Mouse (Mus musculus) spleen, adult 2 months (tissue): ENCODE data around the gene Tubgcp3. TPM values are rescaled to one million over a fixed set of nuclear protein-coding genes. Genes with fewer than 3 reads are reported as not detected.
"Not testable (repeated sequence)": the region's sequence is repeated elsewhere in the genome, so short reads cannot be mapped to it uniquely, and the experiment has no call there.

Experiments used
- DNase-seq, 2 experiments: peaks; one replicate each; pipeline versions ENCODE4 v3.0.0 to v3.0.0-alpha.2; 2012 to 2021; ENCODE audit warnings: low spot score in 2 of 2, low read depth in 1 of 2
- H3K27ac ChIP-seq: fragments of 200-500 bp; 2 replicates; pipeline ENCODE4 v1.5.1; 2012; ENCODE audit warnings: low read length, inconsistent platforms; ENCODE audit not compliant: insufficient read depth
- H3K27me3 ChIP-seq: fragments of 200-500 bp; 2 replicates; pipeline ENCODE4 v1.6.1; 2012; ENCODE audit warnings: mild to moderate bottlenecking, moderate library complexity, low read length, inconsistent platforms; ENCODE audit not compliant: control insufficient read depth, insufficient read depth
- H3K36me3 ChIP-seq: fragments of 200-500 bp; 2 replicates; pipeline ENCODE4 v1.6.1; 2012; ENCODE audit warnings: mild to moderate bottlenecking, low read length, inconsistent platforms; ENCODE audit not compliant: control insufficient read depth, insufficient read depth
- H3K4me1 ChIP-seq: fragments of 200-500 bp; 2 replicates; pipeline ENCODE4 v1.6.1; 2011; ENCODE audit warnings: inconsistent platforms; ENCODE audit not compliant: control insufficient read depth, insufficient read depth, insufficient read length
- H3K4me3 ChIP-seq: fragments of 200-500 bp; 2 replicates; pipeline ENCODE4 v1.5.1; 2011; ENCODE audit warnings: mild to moderate bottlenecking, inconsistent platforms; ENCODE audit not compliant: insufficient read depth, insufficient read length; ENCODE audit errors: extremely low read depth
- CTCF ChIP-seq: fragments of 200-500 bp; IDR thresholded peaks from 2 replicates; pipeline ENCODE4 v1.5.1; 2011; ENCODE audit warnings: mild to moderate bottlenecking, inconsistent platforms; ENCODE audit not compliant: insufficient read depth, insufficient read length, insufficient replicate concordance; ENCODE audit errors: extremely low read depth
- POLR2A ChIP-seq: fragments of 200-500 bp; IDR thresholded peaks from 2 replicates; pipeline ENCODE4 v1.6.1; 2011; ENCODE audit warnings: low read depth, low read length, inconsistent platforms
- WGBS: fragments of 180-500 bp; shearing (Covaris S2); methylation state at CpG from one replicate; pipeline ENCODE4 v1.1.7; 2018; 5-methylcytosine and 5-hydroxymethylcytosine counted together
- polyA plus RNA-seq: library from polyadenylated mRNA; depleted of rRNA; stranded (reverse); fragments of >200 nt; gene quantifications from 2 replicates; pipeline ENCODE4 v1.2.3, GENCODE M21; 2012

The Tubgcp3 gene
- polyA plus RNA-seq, 1 experiment: 38.4 TPM

- 96% methylated on average over 18 of the region's 18 CpGs for WGBS
- Histone ChIP-seq H3K4me1 (no peaks in the 10 kb centered on the region), H3K27me3 (no peaks in the 10 kb centered on the region), H3K27ac (no peak overlapping the region), H3K36me3 (peaks cover 34% of the 10 kb centered on the region), H3K4me3 (no peak overlapping the region)
- no peak for TF ChIP-seq POLR2A
- TF ChIP-seq CTCF: no peak
- no peak for DNase-seq
These were observed 50.4 kb downstream of the Tubgcp3 start for GRCm38 (mm10) chr8:12621550-12622222.

DNA sequence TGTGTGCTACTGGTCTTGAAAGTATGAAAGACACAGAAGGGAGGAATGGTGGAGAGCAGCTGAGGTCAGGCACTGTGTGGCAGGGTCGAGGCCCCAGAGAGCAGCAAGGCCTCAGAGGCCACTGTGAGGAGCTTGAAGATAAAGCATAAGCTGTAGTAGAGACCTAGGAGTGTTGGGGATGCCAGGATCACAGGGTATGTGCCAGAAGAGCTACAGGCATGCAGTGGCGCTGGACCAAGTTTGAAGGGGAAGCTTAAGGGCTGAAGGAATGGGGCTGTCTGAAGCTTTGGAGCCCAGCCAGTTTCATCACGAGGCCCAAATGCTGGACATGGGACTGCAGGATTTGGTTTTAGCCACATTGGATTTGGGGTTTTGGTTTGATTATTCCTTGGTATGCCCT is 54.7 kb downstream of the Tubgcp3 start:
- not testable (repeated sequence) for H3K27ac ChIP-seq, H3K4me3 ChIP-seq, H3K4me1 ChIP-seq, DNase-seq, H3K27me3 ChIP-seq
- 95% methylated on average over 3 of the region's 3 CpGs for WGBS
- H3K36me3 ChIP-seq: peaks cover 29% of the 10 kb centered on the region

- WGBS: 90% methylated on average over 7 of the region's 7 CpGs
- Histone ChIP-seq H3K27ac (no peak overlapping the region), H3K36me3 (peaks cover 14% of the 10 kb centered on the region), H3K27me3 (no peaks in the 10 kb centered on the region), H3K4me3 (no peak overlapping the region), H3K4me1 (no peaks in the 10 kb centered on the region)
- DNase-seq: no peak
- TF ChIP-seq POLR2A: no peak
- TF ChIP-seq CTCF: no peak
These were observed 58.8 kb downstream of the Tubgcp3 start for GRCm38 (mm10) chr8:12613201-12613600.

DNA sequence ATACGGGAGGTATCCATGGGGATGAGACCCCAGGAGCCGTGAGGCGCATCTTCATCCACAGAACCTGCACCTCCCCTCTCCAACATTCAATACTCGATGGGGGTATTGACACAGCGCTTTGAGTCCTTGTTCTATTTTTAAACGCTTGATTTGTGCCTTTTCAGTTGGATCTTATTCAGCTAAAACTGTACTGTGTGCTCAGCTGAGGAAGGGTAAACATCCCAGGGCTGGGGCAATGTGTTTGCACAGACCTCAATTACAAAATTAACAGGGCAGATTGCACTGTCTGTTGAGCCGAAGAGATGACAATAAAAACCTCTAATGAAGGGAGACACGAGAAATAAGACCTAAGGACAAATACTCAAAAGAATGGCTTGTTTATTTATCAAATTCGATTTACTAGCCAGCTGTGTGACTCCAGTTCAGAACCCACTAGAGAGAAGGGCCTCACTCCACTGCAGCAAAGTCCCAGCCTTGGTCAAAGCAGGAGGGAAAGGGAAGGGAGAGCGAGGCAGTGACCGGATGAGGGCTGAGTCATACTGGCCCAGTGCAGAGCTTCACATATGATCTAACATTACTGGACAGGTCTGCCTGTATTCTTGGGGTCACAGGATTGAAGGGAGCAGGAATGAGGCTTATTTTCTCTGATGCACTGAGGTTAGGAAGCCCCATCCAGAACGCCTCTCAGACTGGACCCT is 62.1 kb downstream of the Tubgcp3 start:
- H3K4me1 ChIP-seq: no peaks in the 10 kb centered on the region
- 77% methylated on average over 12 of the region's 12 CpGs for WGBS
- TF ChIP-seq CTCF: no peak
- H3K27ac ChIP-seq: no peak overlapping the region
- H3K4me3 ChIP-seq: no peak overlapping the region
- DNase-seq: no peak
- H3K36me3 ChIP-seq: peaks cover 3% of the 10 kb centered on the region
- H3K27me3 ChIP-seq: no peaks in the 10 kb centered on the region

GRCm38 (mm10) chr8:12608810-12609209 is 63.2 kb downstream of the Tubgcp3 start:
- 76% methylated on average over 10 of the region's 10 CpGs for WGBS

GRCm38 (mm10) chr8:12607223-12607622 is 64.8 kb downstream of the Tubgcp3 start:
- Histone ChIP-seq H3K27me3 (no peaks in the 10 kb centered on the region), H3K27ac (no peak overlapping the region), H3K36me3 (no peaks in the 10 kb centered on the region), H3K4me3 (no peak overlapping the region), H3K4me1 (no peaks in the 10 kb centered on the region)
- peak; percentile 41 to 59 for DNase-seq
- 28% methylated on average over 6 of the region's 6 CpGs for WGBS
- no peak for TF ChIP-seq POLR2A
- TF ChIP-seq CTCF: peak; percentile 81

More at GRCm38 (mm10) chr8:12608810-12609209, 63.2 kb downstream of the Tubgcp3 start:
- Histone ChIP-seq H3K4me1 (no peaks in the 10 kb centered on the region), H3K4me3 (no peak overlapping the region), H3K36me3 (no peaks in the 10 kb centered on the region), H3K27ac (no peak overlapping the region), H3K27me3 (no peaks in the 10 kb centered on the region)
- TF ChIP-seq POLR2A: no peak
- TF ChIP-seq CTCF: no peak
- no peak for DNase-seq

DNA sequence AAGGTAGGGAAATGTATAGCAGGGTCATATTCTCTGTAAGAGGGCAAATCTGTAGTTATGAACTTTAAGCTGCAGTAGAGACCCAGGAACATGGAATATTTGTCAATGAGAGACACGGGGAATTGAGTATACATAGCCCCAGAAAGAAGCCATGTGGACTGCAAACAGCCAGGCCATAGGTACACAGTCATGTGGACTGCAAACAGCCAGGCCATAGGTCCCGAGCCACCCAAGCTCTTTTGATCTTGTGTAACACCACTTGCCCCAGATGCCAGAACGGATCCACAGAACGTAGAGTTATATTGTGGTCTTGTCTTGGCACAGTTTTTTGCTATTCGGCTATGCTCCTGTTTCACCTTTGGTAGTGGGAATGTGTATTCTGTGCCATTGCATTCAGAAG is 88.3 kb downstream of the Tubgcp3 start:
- 91% methylated on average over 5 of the region's 5 CpGs for WGBS
- no peak overlapping the region for H3K27ac ChIP-seq
- H3K4me3 ChIP-seq: no peak overlapping the region
- no peak for TF ChIP-seq POLR2A
- TF ChIP-seq CTCF: no peak
- H3K4me1 ChIP-seq: no peaks in the 10 kb centered on the region
- no peaks in the 10 kb centered on the region for H3K36me3 ChIP-seq
- no peaks in the 10 kb centered on the region for H3K27me3 ChIP-seq
- no peak for DNase-seq

- WGBS: 88% methylated on average over 19 of the region's 19 CpGs
These were observed 92.6 kb downstream of the Tubgcp3 start for GRCm38 (mm10) chr8:12579339-12579999.

More at GRCm38 (mm10) chr8:12579339-12579999, 92.6 kb downstream of the Tubgcp3 start:
- not testable (repeated sequence) for H3K4me3 ChIP-seq, H3K27me3 ChIP-seq, DNase-seq, H3K4me1 ChIP-seq, H3K27ac ChIP-seq, H3K36me3 ChIP-seq
